Mouse (Mus musculus): ENCODE measurements around the gene Ier5.

GRCm38 (mm10) chr1:155066196-155066595 is 33.2 kb downstream of the Ier5 start:
- TF ChIP-seq CTCF (IDR thresholded peaks at IDR 0.05; ENCODE audit: insufficient read depth, low read depth, low read length) (no peak), POLR2A (IDR thresholded peaks at IDR 0.05; ENCODE audit: insufficient read depth, low read depth, low read length) (no peak)
